Mouse (Mus musculus) liver, embryonic 14.5 days (tissue): Measurements from ENCODE around the gene Nepn. TPM values are rescaled to one million over a fixed set of nuclear protein-coding genes. Genes with fewer than 3 reads are reported as not detected.

ENCODE experiments used
- ATAC-seq: fragments of 200-750 bp; cut with Nextera tagmentation; 2 replicates; pipeline ENCODE4 v1.8.0; 2017; ENCODE audit warnings: moderate number of reproducible peaks, mild to moderate bottlenecking, moderate library complexity; ENCODE audit not compliant: insufficient read depth
- DNase-seq, 3 experiments: peaks; one replicate each; pipeline ENCODE4 v3.0.0-alpha.2; 2012 to 2013; ENCODE audit warnings: low read depth in 3 of 3, low spot score in 3 of 3
- H3K27ac ChIP-seq: fragments of 300-500 bp; sonication (generic); 2 replicates; pipeline ENCODE4 v1.5.1; 2014; ENCODE audit warnings: moderate library complexity, mild to moderate bottlenecking, control low read depth, inconsistent platforms
- H3K27me3 ChIP-seq: fragments of 300-500 bp; sonication (generic); 2 replicates; pipeline ENCODE4 v1.6.1; 2014; ENCODE audit warnings: mild to moderate bottlenecking, low read length, moderate library complexity; ENCODE audit not compliant: control insufficient read depth, insufficient read depth
- H3K36me3 ChIP-seq: fragments of 300-500 bp; sonication (generic); replicated peaks from 2 replicates; pipeline ENCODE4 v1.6.1; 2014; ENCODE audit warnings: low read depth; ENCODE audit not compliant: control insufficient read depth, insufficient read depth
- H3K4me1 ChIP-seq, 2 experiments: fragments of 200-500 bp in 1 of 2; fragments of 300-500 bp in 1 of 2; sonication (generic) in 1 of 2; replicated peaks; 2 replicates each; pipeline ENCODE4 v1.6.1; 2012 to 2014; ENCODE audit warnings: antibody characterized with exemption in 1 of 2, inconsistent platforms in 1 of 2, low read length in 1 of 2; ENCODE audit not compliant: control insufficient read depth in 2 of 2, insufficient read depth in 2 of 2
- H3K4me2 ChIP-seq: fragments of 300-500 bp; sonication (generic); 2 replicates; pipeline ENCODE4 v1.6.1; 2014; ENCODE audit warnings: low read depth, mild to moderate bottlenecking, control low read depth, moderate library complexity
- H3K4me3 ChIP-seq, 2 experiments: fragments of 200-500 bp in 1 of 2; fragments of 300-500 bp in 1 of 2; sonication (generic) in 1 of 2; 2 replicates each; pipeline ENCODE4 v1.5.1; 2012 to 2014; ENCODE audit warnings: low read depth in 2 of 2, low read length in 2 of 2, mild to moderate bottlenecking in 2 of 2, control low read depth in 1 of 2, inconsistent platforms in 1 of 2, moderate library complexity in 1 of 2; ENCODE audit not compliant: insufficient read depth in 1 of 2
- H3K9ac ChIP-seq: fragments of 300-500 bp; sonication (generic); replicated peaks from 2 replicates; pipeline ENCODE4 v1.6.1; 2014; ENCODE audit warnings: mild to moderate bottlenecking, control low read depth, moderate library complexity
- H3K9me3 ChIP-seq: fragments of 300-500 bp; sonication (generic); 2 replicates; pipeline ENCODE4 v1.6.1; 2016; ENCODE audit warnings: low read length, mixed read lengths; ENCODE audit not compliant: control insufficient read depth
- CTCF ChIP-seq: IDR thresholded peaks from 2 replicates; pipeline ENCODE4 v1.5.1; 2016; ENCODE audit warnings: antibody characterized with exemption, low read depth, control low read depth
- EP300 ChIP-seq: IDR thresholded peaks from 2 replicates; pipeline ENCODE4 v1.6.1; 2016; ENCODE audit warnings: antibody characterized with exemption, low read depth
- WGBS: fragments of 180-500 bp; shearing (Covaris S2); extraction: QIAGEN DNeasy Blood & Tissue Kit; methylation state at CpG from one replicate; pipeline ENCODE4 v1.1.7; 2014; ENCODE audit not compliant: insufficient replicate concordance; 5-methylcytosine and 5-hydroxymethylcytosine counted together
- polyA plus RNA-seq, 2 experiments: library from polyadenylated mRNA; depleted of rRNA in 1 of 2; stranded (reverse) in 1 of 2; unstranded in 1 of 2; fragments of >200 nt; fragmentation: Nextera tagmentation in 1 of 2; extraction: Ambion mirVana in 1 of 2; gene quantifications; 2 replicates each; pipeline versions ENCODE4 v1.2.1 to v1.2.3; 2012 to 2014

The Nepn gene
- polyA plus RNA-seq, 2 experiments = 0.01 to 0.10 TPM

- H3K36me3 ChIP-seq = no peaks in the 10 kb centered on the region
- ATAC-seq (no peak), DNase-seq (peak in 1 of 3 experiments; percentile 31)
- no peaks in the 10 kb centered on the region for H3K9me3 ChIP-seq
- no peaks in the 10 kb centered on the region for H3K27me3 ChIP-seq
- no peak overlapping the region for H3K4me2 ChIP-seq
- 51% methylated on average over 8 of the region's 8 CpGs for WGBS
- H3K9ac ChIP-seq = no peak overlapping the region
- TF ChIP-seq CTCF = peak; percentile 76
- TF ChIP-seq EP300 = no peak
- H3K4me1 ChIP-seq = peaks cover 4 to 8% of the 10 kb centered on the region in 2 experiments
- no peak overlapping the region for H3K27ac ChIP-seq
- no peak overlapping the region for H3K4me3 ChIP-seq
Observed at GRCm38 (mm10) chr10:52384823-52385610, 3.8 kb upstream of the Nepn start.

DNA sequence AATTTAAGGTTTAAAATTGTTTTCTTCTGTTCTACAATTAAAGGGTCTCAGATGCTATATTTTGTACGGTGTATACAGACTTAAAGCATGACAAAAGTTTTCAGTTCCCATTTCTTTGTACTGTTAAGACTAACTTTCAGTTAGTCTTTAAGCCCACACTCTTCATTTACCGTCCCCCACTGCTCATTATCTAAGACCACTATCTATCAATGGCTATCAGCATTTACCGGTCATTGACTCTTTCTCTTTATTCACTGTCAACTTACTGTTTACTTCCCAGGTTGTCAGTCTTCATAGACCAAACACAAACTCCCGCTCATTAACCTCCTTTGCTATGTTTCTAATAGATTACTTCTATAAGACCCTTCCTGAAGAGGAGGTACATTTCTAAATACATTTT lies 1.6 kb upstream of the Nepn start:
- Histone ChIP-seq H3K27ac (no peak overlapping the region), H3K9ac (no peak overlapping the region), H3K36me3 (no peaks in the 10 kb centered on the region), H3K27me3 (no peaks in the 10 kb centered on the region; the same call in 1 of the 2 replicates), H3K9me3 (no peaks in the 10 kb centered on the region), H3K4me2 (no peak overlapping the region), H3K4me1 (peaks cover 4 to 8% of the 10 kb centered on the region in 2 experiments), H3K4me3 (no peak overlapping the region)
- DNase-seq = no peak
- TF ChIP-seq EP300 = no peak
- TF ChIP-seq CTCF = no peak
- ATAC-seq = no peak
- 50% methylated on average over 4 of the region's 4 CpGs for WGBS

- no peak overlapping the region for H3K4me2 ChIP-seq
- ATAC-seq = no peak
- H3K9ac ChIP-seq = no peak overlapping the region
- H3K27me3 ChIP-seq = no peaks in the 10 kb centered on the region; the same call in 1 of the 2 replicates
- no peak for DNase-seq
- H3K36me3 ChIP-seq = no peaks in the 10 kb centered on the region
- no peaks in the 10 kb centered on the region for H3K9me3 ChIP-seq
- TF ChIP-seq EP300 (no peak), CTCF (no peak)
- H3K4me3 ChIP-seq = no peak overlapping the region
- H3K27ac ChIP-seq = no peak overlapping the region
- H3K4me1 ChIP-seq = no peaks in the 10 kb centered on the region
- 50% methylated on average over 3 of the region's 3 CpGs for WGBS
Observed at GRCm38 (mm10) chr10:52389438-52389837, 666 bp downstream of the Nepn start.

- no peak overlapping the region for H3K9ac ChIP-seq
- TF ChIP-seq CTCF (no peak), EP300 (no peak)
- 33% methylated on average over 2 of the region's 2 CpGs for WGBS
- no peaks in the 10 kb centered on the region; the same call in 1 of the 2 replicates for H3K27me3 ChIP-seq
- no peaks in the 10 kb centered on the region for H3K4me1 ChIP-seq
- no peak overlapping the region for H3K27ac ChIP-seq
- no peak overlapping the region for H3K4me3 ChIP-seq
- no peak overlapping the region for H3K4me2 ChIP-seq
- DNase-seq (no peak), ATAC-seq (no peak)
- H3K9me3 ChIP-seq = no peaks in the 10 kb centered on the region
- no peaks in the 10 kb centered on the region for H3K36me3 ChIP-seq
Observed at GRCm38 (mm10) chr10:52391208-52391607, 2.4 kb downstream of the Nepn start.

DNA sequence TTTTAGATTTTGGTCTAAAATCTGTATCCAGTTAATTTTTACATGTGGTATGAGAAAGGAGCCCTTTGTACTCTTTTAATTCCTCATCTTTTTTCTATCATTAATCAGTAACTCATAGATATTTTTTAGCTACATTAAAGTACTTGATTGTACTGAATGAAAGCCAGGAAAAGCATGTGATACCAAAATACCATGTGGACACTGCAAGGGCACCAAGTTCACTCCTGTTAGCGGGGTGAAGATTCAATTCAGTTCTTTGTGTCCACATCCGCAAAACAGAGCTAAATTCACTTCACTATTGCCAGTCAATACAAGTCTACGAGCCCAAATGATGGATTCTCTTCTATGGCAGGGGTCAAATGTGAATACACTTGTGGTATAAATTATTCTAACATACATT lies 7.9 kb downstream of the Nepn start:
- TF ChIP-seq CTCF (no peak), EP300 (no peak)
- Histone ChIP-seq H3K9ac (no peak overlapping the region), H3K4me1 (no peaks in the 10 kb centered on the region), H3K27ac (no peak overlapping the region), H3K9me3 (no peaks in the 10 kb centered on the region), H3K4me2 (no peak overlapping the region), H3K36me3 (no peaks in the 10 kb centered on the region), H3K4me3 (no peak overlapping the region), H3K27me3 (no peaks in the 10 kb centered on the region)
- WGBS = 73% methylated on average over 3 of the region's 3 CpGs
- no peak for DNase-seq
- ATAC-seq = no peak
